In genomic region chr11:4697043-4697983, GRCm38 (mm10) we compare ENCODE assay signal across 9 mouse cellular contexts. TPM values are rescaled to one million over a fixed set of nuclear protein-coding genes. Genes with fewer than 3 reads are reported as not detected.
A peak's percentile ranks its signal among the peaks of the same experiment; 100 is the strongest.
DNase-seq lines count a peak whose midpoint lies in the region; ATAC-seq and TF ChIP-seq lines count a peak whose summit lies in the region.
"Had no signal": no experiment of that assay in that cellular context is flagged by ENCODE, and none has a peak within 500 bp of the region (broad histone marks: within the 10 kb centered on the region; RNA-seq: fewer than 3 reads in every experiment).

No protein-coding gene starts in this region.

- 19% methylated on average over 7 of the region's 7 CpGs for WGBS in liver, adult 2 months
- WGBS in liver, embryonic 12.5 days (ENCODE audit: insufficient replicate concordance) = 39% methylated on average over 7 of the region's 7 CpGs
- 33% methylated on average over 7 of the region's 7 CpGs for WGBS in embryonic facial prominence, embryonic 15.5 days
- 38% methylated on average over 7 of the region's 7 CpGs for WGBS in kidney, embryonic 16.5 days
- WGBS in liver, embryonic 14.5 days (ENCODE audit: insufficient replicate concordance) = 33% methylated on average over 7 of the region's 7 CpGs
- 67% methylated on average over 7 of the region's 7 CpGs for WGBS in hindbrain, embryonic 10.5 days

- H3K36me3 ChIP-seq in liver, adult 2 months (ENCODE audit: control insufficient read depth, insufficient read depth, low read length) = peaks cover 13% of the 10 kb centered on the region
- H3K36me3 ChIP-seq in liver, embryonic 12.5 days = peaks cover 22% of the 10 kb centered on the region
- peaks cover 17% of the 10 kb centered on the region for H3K36me3 ChIP-seq in embryonic facial prominence, embryonic 15.5 days
- H3K36me3 ChIP-seq in kidney, embryonic 16.5 days (ENCODE audit: insufficient read depth, low read length) = peaks cover 13% of the 10 kb centered on the region
- peaks cover 11% of the 10 kb centered on the region for H3K36me3 ChIP-seq in liver, embryonic 14.5 days (replicated peaks; ENCODE audit: control insufficient read depth, insufficient read depth, low read depth)
- peaks cover 29% of the 10 kb centered on the region for H3K36me3 ChIP-seq in hindbrain, embryonic 10.5 days

- TF ChIP-seq CTCF in liver, adult 2 months (IDR thresholded peaks at IDR 0.05; ENCODE audit: low read depth, low read length) = peak; percentile 27; the same call in 1 of the 2 replicates
- TF ChIP-seq CTCF in liver, embryonic 14.5 days (IDR thresholded peaks at IDR 0.05; ENCODE audit: low read depth) = peak; percentile 52

- no peak for TF ChIP-seq EP300 in liver, embryonic 14.5 days (IDR thresholded peaks at IDR 0.05; ENCODE audit: low read depth)

- no peak for TF ChIP-seq POLR2A in liver, adult 2 months (IDR thresholded peaks at IDR 0.05; ENCODE audit: extremely low read depth, insufficient read depth, low read length)

- H3K9ac ChIP-seq in liver, adult 2 months (ENCODE audit: low read depth, low read length) = no peak overlapping the region
- H3K9ac ChIP-seq in liver, embryonic 12.5 days = no peak overlapping the region
- no peak overlapping the region for H3K9ac ChIP-seq in embryonic facial prominence, embryonic 15.5 days
- no peak overlapping the region for H3K9ac ChIP-seq in kidney, embryonic 16.5 days (replicated peaks; ENCODE audit: low read length)
- H3K9ac ChIP-seq in liver, embryonic 14.5 days (replicated peaks) = no peak overlapping the region

- H3K4me1 ChIP-seq in liver, adult 2 months (ENCODE audit: control insufficient read depth, insufficient read depth, low read length) = peaks cover 7% of the 10 kb centered on the region; the same call in 1 of the 2 replicates
- H3K4me1 ChIP-seq in liver, embryonic 12.5 days = peaks cover 5% of the 10 kb centered on the region; the same call in 1 of the 2 replicates
- peaks cover 6% of the 10 kb centered on the region; the same call in 1 of the 2 replicates for H3K4me1 ChIP-seq in embryonic facial prominence, embryonic 15.5 days
- no peaks in the 10 kb centered on the region for H3K4me1 ChIP-seq in kidney, embryonic 16.5 days (ENCODE audit: insufficient read depth, low read length)
- no peaks in the 10 kb centered on the region; a peak in 1 of 4 replicates for H3K4me1 ChIP-seq in liver, embryonic 14.5 days (replicated peaks; ENCODE audit: control insufficient read depth in 2 of 2, insufficient read depth in 2 of 2, low read length in 1 of 2)
- no peaks in the 10 kb centered on the region for H3K4me1 ChIP-seq in hindbrain, embryonic 10.5 days (replicated peaks)

- no peak overlapping the region for H3K4me3 ChIP-seq in liver, adult 2 months (ENCODE audit: insufficient read depth, low read depth, low read length)
- H3K4me3 ChIP-seq in liver, embryonic 12.5 days = no peak overlapping the region
- H3K4me3 ChIP-seq in embryonic facial prominence, embryonic 15.5 days (replicated peaks) = no peak overlapping the region
- H3K4me3 ChIP-seq in kidney, embryonic 16.5 days (ENCODE audit: low read length) = no peak overlapping the region
- H3K4me3 ChIP-seq in liver, embryonic 14.5 days (ENCODE audit: insufficient read depth in 1 of 2, low read depth in 2 of 2, low read length in 2 of 2) = no peak overlapping the region
- H3K4me3 ChIP-seq in hindbrain, embryonic 10.5 days = no peak overlapping the region

- H3K9me3 ChIP-seq in liver, embryonic 12.5 days (replicated peaks) = no peaks in the 10 kb centered on the region
- H3K9me3 ChIP-seq in embryonic facial prominence, embryonic 15.5 days (replicated peaks) = no peaks in the 10 kb centered on the region
- peaks cover 10% of the 10 kb centered on the region for H3K9me3 ChIP-seq in kidney, embryonic 16.5 days (ENCODE audit: low read length)
- H3K9me3 ChIP-seq in liver, embryonic 14.5 days (ENCODE audit: control insufficient read depth, low read length) = no peaks in the 10 kb centered on the region
- no peaks in the 10 kb centered on the region for H3K9me3 ChIP-seq in hindbrain, embryonic 10.5 days

- no peak overlapping the region for H3K27ac ChIP-seq in liver, adult 2 months (replicated peaks; ENCODE audit: insufficient read depth, low read depth, low read length)
- no peak overlapping the region for H3K27ac ChIP-seq in liver, embryonic 12.5 days
- no peak overlapping the region for H3K27ac ChIP-seq in embryonic facial prominence, embryonic 15.5 days (replicated peaks)
- no peak overlapping the region for H3K27ac ChIP-seq in kidney, embryonic 16.5 days (ENCODE audit: low read length)
- H3K27ac ChIP-seq in liver, embryonic 14.5 days = no peak overlapping the region
- no peak overlapping the region for H3K27ac ChIP-seq in hindbrain, embryonic 10.5 days

- no peaks in the 10 kb centered on the region for H3K79me2 ChIP-seq in liver, adult 2 months (ENCODE audit: control insufficient read depth, insufficient read depth, low read length)

- H3K4me2 ChIP-seq in liver, embryonic 12.5 days = no peak overlapping the region
- H3K4me2 ChIP-seq in embryonic facial prominence, embryonic 15.5 days (replicated peaks) = no peak overlapping the region
- H3K4me2 ChIP-seq in kidney, embryonic 16.5 days (replicated peaks; ENCODE audit: low read depth, low read length) = no peak overlapping the region
- H3K4me2 ChIP-seq in liver, embryonic 14.5 days (ENCODE audit: low read depth) = no peak overlapping the region

- no peaks in the 10 kb centered on the region for H3K27me3 ChIP-seq in liver, adult 2 months (ENCODE audit: control insufficient read depth, insufficient read depth, low read length)
- no peaks in the 10 kb centered on the region; the same call in 1 of the 2 replicates for H3K27me3 ChIP-seq in liver, embryonic 12.5 days (replicated peaks)
- no peaks in the 10 kb centered on the region for H3K27me3 ChIP-seq in embryonic facial prominence, embryonic 15.5 days
- H3K27me3 ChIP-seq in kidney, embryonic 16.5 days (ENCODE audit: insufficient read depth, low read length) = no peaks in the 10 kb centered on the region
- no peaks in the 10 kb centered on the region for H3K27me3 ChIP-seq in liver, embryonic 14.5 days (ENCODE audit: control insufficient read depth, insufficient read depth, low read length)
- no peaks in the 10 kb centered on the region for H3K27me3 ChIP-seq in hindbrain, embryonic 10.5 days (ENCODE audit: insufficient read depth, poor library complexity, severe bottlenecking)

- peak; percentile 70 for DNase-seq in liver, adult 2 months (ENCODE audit: extremely low read depth, low read depth, low spot score)
- peak in 1 of 3 experiments; percentile 22 for DNase-seq in liver, embryonic 14.5 days (ENCODE audit: low read depth in 3 of 3, low spot score in 3 of 3)
- peak; percentile 39 to 66 for DNase-seq in right cerebral cortex, postnatal 36 days (ENCODE audit: low spot score in 2 of 2)
- DNase-seq in hindbrain, embryonic 10.5 days (ENCODE audit: low spot score) = no peak

- ATAC-seq in liver, embryonic 12.5 days = no peak
- ATAC-seq in embryonic facial prominence, embryonic 15.5 days (ENCODE audit: insufficient number of reproducible peaks, low FRiP score, low TSS enrichment, low read depth) = 0 out of 2 replicates have a peak, but pooled peaks have one; percentile 45
- ATAC-seq in kidney, embryonic 16.5 days (ENCODE audit: low FRiP score, low TSS enrichment) = peak; percentile 54
- ATAC-seq in liver, embryonic 14.5 days (ENCODE audit: insufficient read depth) = peak; percentile 36; the same call in 1 of the 2 replicates
- no peak for ATAC-seq in CD4-positive, CD25-positive, alpha-beta regulatory T cell, adult 4 months

RNA-seq across cellular contexts. Expression of gene Uqcr10, which starts 6.8 kb away (rescaled TPM):
- total RNA-seq in liver, adult 2 months (2014; rRNA removed) = 702 and 886 TPM in 2 replicates
- polyA plus RNA-seq in liver, adult 2 months (2012; rRNA removed) = 568 and 709 TPM in 2 replicates
- 698 and 713 TPM in 2 replicates for polyA plus RNA-seq in liver, embryonic 12.5 days (2016; fragmentation: Nextera tagmentation; extraction: Ambion mirVana)
- polyA plus RNA-seq in embryonic facial prominence, embryonic 15.5 days (2015; fragmentation: Nextera tagmentation; extraction: Ambion mirVana) = 734 and 735 TPM in 2 replicates
- polyA plus RNA-seq in kidney, embryonic 16.5 days (2015; fragmentation: Nextera tagmentation; extraction: Ambion mirVana) = 915 and 962 TPM in 2 replicates
- 481 and 569 TPM in 2 replicates for polyA plus RNA-seq in liver, embryonic 14.5 days (2012; rRNA removed)
- polyA plus RNA-seq in liver, embryonic 14.5 days (2014; fragmentation: Nextera tagmentation; extraction: Ambion mirVana) = 728 and 747 TPM in 2 replicates
- 100 to 1,000 TPM; 400 to 440 TPM for polyA plus RNA-seq in CD4-positive, CD25-positive, alpha-beta regulatory T cell, adult 4 months (2017; shearing (Covaris generic))
- polyA plus RNA-seq in hindbrain, embryonic 10.5 days (2016; fragmentation: Nextera tagmentation; extraction: Ambion mirVana) = 696 and 709 TPM in 2 replicates

RNA-seq across cellular contexts. Expression of gene Zmat5, which starts 7.2 kb away (rescaled TPM):
- 3.6 and 5.1 TPM in 2 replicates for total RNA-seq in liver, adult 2 months (2014; rRNA removed)
- 13.8 and 17.5 TPM in 2 replicates for polyA plus RNA-seq in liver, adult 2 months (2012; rRNA removed)
- 33.4 and 33.8 TPM in 2 replicates for polyA plus RNA-seq in liver, embryonic 12.5 days (2016; fragmentation: Nextera tagmentation; extraction: Ambion mirVana)
- 62.8 and 67.1 TPM in 2 replicates for polyA plus RNA-seq in embryonic facial prominence, embryonic 15.5 days (2015; fragmentation: Nextera tagmentation; extraction: Ambion mirVana)
- 70.9 and 71.8 TPM in 2 replicates for polyA plus RNA-seq in kidney, embryonic 16.5 days (2015; fragmentation: Nextera tagmentation; extraction: Ambion mirVana)
- polyA plus RNA-seq in liver, embryonic 14.5 days (2012; rRNA removed) = 15.5 and 15.9 TPM in 2 replicates
- polyA plus RNA-seq in liver, embryonic 14.5 days (2014; fragmentation: Nextera tagmentation; extraction: Ambion mirVana) = 25.7 and 26.3 TPM in 2 replicates
- 100 to 1,000 TPM; 133 to 152 TPM for polyA plus RNA-seq in CD4-positive, CD25-positive, alpha-beta regulatory T cell, adult 4 months (2017; shearing (Covaris generic))
- polyA plus RNA-seq in hindbrain, embryonic 10.5 days (2016; fragmentation: Nextera tagmentation; extraction: Ambion mirVana) = 84.0 and 104 TPM in 2 replicates

RNA-seq across cellular contexts. Expression of gene Cabp7, which starts 49.3 kb away (rescaled TPM):
- total RNA-seq in liver, adult 2 months (2014; rRNA removed) = not detected in 2 replicates
- polyA plus RNA-seq in liver, adult 2 months (2012; rRNA removed) = not detected in 2 replicates
- 0.05 and 0.06 TPM in 2 replicates for polyA plus RNA-seq in liver, embryonic 12.5 days (2016; fragmentation: Nextera tagmentation; extraction: Ambion mirVana)
- 0.09 and 0.28 TPM in 2 replicates for polyA plus RNA-seq in embryonic facial prominence, embryonic 15.5 days (2015; fragmentation: Nextera tagmentation; extraction: Ambion mirVana)
- 0.12 TPM in 2 replicates for polyA plus RNA-seq in kidney, embryonic 16.5 days (2015; fragmentation: Nextera tagmentation; extraction: Ambion mirVana)
- 0.02 TPM in 2 replicates for polyA plus RNA-seq in liver, embryonic 14.5 days (2012; rRNA removed)
- polyA plus RNA-seq in liver, embryonic 14.5 days (2014; fragmentation: Nextera tagmentation; extraction: Ambion mirVana) = 0.04 and 0.09 TPM in 2 replicates
- under 1 TPM in 1 of 2 experiments, not detected in 1; 0.24 TPM for polyA plus RNA-seq in CD4-positive, CD25-positive, alpha-beta regulatory T cell, adult 4 months (2017; shearing (Covaris generic))
- 0.61 and 1.4 TPM in 2 replicates for polyA plus RNA-seq in hindbrain, embryonic 10.5 days (2016; fragmentation: Nextera tagmentation; extraction: Ambion mirVana)
- polyA plus RNA-seq: large intestine, adult 2 months had no signal

RNA-seq across cellular contexts. Expression of gene Ascc2, which starts 59.8 kb away (rescaled TPM):
- total RNA-seq in liver, adult 2 months (2014; rRNA removed) = 8.5 and 12.4 TPM in 2 replicates
- polyA plus RNA-seq in liver, adult 2 months (2012; rRNA removed) = 9.7 and 9.9 TPM in 2 replicates
- 26.7 and 27.8 TPM in 2 replicates for polyA plus RNA-seq in liver, embryonic 12.5 days (2016; fragmentation: Nextera tagmentation; extraction: Ambion mirVana)
- 29.3 and 33.3 TPM in 2 replicates for polyA plus RNA-seq in embryonic facial prominence, embryonic 15.5 days (2015; fragmentation: Nextera tagmentation; extraction: Ambion mirVana)
- 33.4 and 36.0 TPM in 2 replicates for polyA plus RNA-seq in kidney, embryonic 16.5 days (2015; fragmentation: Nextera tagmentation; extraction: Ambion mirVana)
- 7.8 and 10.0 TPM in 2 replicates for polyA plus RNA-seq in liver, embryonic 14.5 days (2012; rRNA removed)
- polyA plus RNA-seq in liver, embryonic 14.5 days (2014; fragmentation: Nextera tagmentation; extraction: Ambion mirVana) = 15.0 and 17.3 TPM in 2 replicates
- polyA plus RNA-seq in CD4-positive, CD25-positive, alpha-beta regulatory T cell, adult 4 months (2017; shearing (Covaris generic)) = 10 to 100 TPM; 30.6 to 51.0 TPM
- 33.9 and 35.9 TPM in 2 replicates for polyA plus RNA-seq in hindbrain, embryonic 10.5 days (2016; fragmentation: Nextera tagmentation; extraction: Ambion mirVana)

Comparison
In these comparisons a context has a peak if more than half of its experiments do, and no peak if none do; other contexts are left out.
1. ATAC-seq: peak in embryonic facial prominence, embryonic 15.5 days (single experiment), kidney, embryonic 16.5 days (single experiment) and liver, embryonic 14.5 days (single experiment); none in liver, embryonic 12.5 days (single experiment) and CD4-positive, CD25-positive, alpha-beta regulatory T cell, adult 4 months (single experiment).